Mouse (Mus musculus): ENCODE results near the gene Klra5. TPM values are rescaled to one million over a fixed set of nuclear protein-coding genes. Genes with fewer than 3 reads are reported as not detected.
"Not testable (repeated sequence)": the region's sequence is repeated elsewhere in the genome, so short reads cannot be mapped to it uniquely, and the experiment has no call there.

Gene Klra5
- polyA plus RNA-seq (2012; rRNA removed), result not detected in 2 replicates

- not testable (repeated sequence) for H3K36me3 ChIP-seq (ENCODE audit: control insufficient read depth, insufficient read depth, low read length)
Observed at GRCm38 (mm10) chr6:129917476-129917946, at the start of gene Klra5. Gene Klra5 (minus strand): TSS chr6:129917650.

GRCm38 (mm10) chr6:129916996-129917395 is 454 bp downstream of the Klra5 start:
- H3K4me1 ChIP-seq (ENCODE audit: control insufficient read depth, insufficient read depth, insufficient read length, low read length), result no peaks in the 10 kb centered on the region
- H3K4me3 ChIP-seq (ENCODE audit: low read depth, low read length), result no peak overlapping the region
- H3K27ac ChIP-seq (ENCODE audit: insufficient read depth, low read depth, low read length), result no peak overlapping the region
- no peaks in the 10 kb centered on the region for H3K27me3 ChIP-seq (ENCODE audit: control insufficient read depth, insufficient read depth, low read length)
- 68% methylated on average over 1 of the region's 1 CpGs for WGBS
- TF ChIP-seq POLR2A (IDR thresholded peaks at IDR 0.05; ENCODE audit: low read depth, low read length) (no peak), CTCF (IDR thresholded peaks at IDR 0.05; ENCODE audit: extremely low read depth, insufficient read length, insufficient replicate concordance, low read depth, low read length) (no peak)
- H3K36me3 ChIP-seq (ENCODE audit: control insufficient read depth, insufficient read depth, low read length), result no peaks in the 10 kb centered on the region

More at GRCm38 (mm10) chr6:129917476-129917946, at the start of gene Klra5:
- H3K4me1 ChIP-seq (ENCODE audit: control insufficient read depth, insufficient read depth, insufficient read length, low read length); H3K4me3 ChIP-seq (ENCODE audit: low read depth, low read length); H3K27me3 ChIP-seq (ENCODE audit: control insufficient read depth, insufficient read depth, low read length); H3K27ac ChIP-seq (ENCODE audit: insufficient read depth, low read depth, low read length): not testable (repeated sequence)

GRCm38 (mm10) chr6:129882525-129882924 is 34.9 kb downstream of the Klra5 start:
- Histone ChIP-seq H3K36me3 (ENCODE audit: control insufficient read depth, insufficient read depth, low read length) (no peaks in the 10 kb centered on the region), H3K27ac (ENCODE audit: insufficient read depth, low read depth, low read length) (no peak overlapping the region), H3K4me1 (ENCODE audit: control insufficient read depth, insufficient read depth, insufficient read length, low read length) (no peaks in the 10 kb centered on the region), H3K4me3 (ENCODE audit: low read depth, low read length) (no peak overlapping the region), H3K27me3 (ENCODE audit: control insufficient read depth, insufficient read depth, low read length) (no peaks in the 10 kb centered on the region)
- no peak for TF ChIP-seq CTCF (IDR thresholded peaks at IDR 0.05; ENCODE audit: extremely low read depth, insufficient read length, insufficient replicate concordance, low read depth, low read length)
- TF ChIP-seq POLR2A (IDR thresholded peaks at IDR 0.05; ENCODE audit: low read depth, low read length), result no peak
- WGBS, result 81% methylated on average over 2 of the region's 2 CpGs

- Histone ChIP-seq H3K4me1 (ENCODE audit: control insufficient read depth, insufficient read depth, insufficient read length, low read length) (no peaks in the 10 kb centered on the region), H3K27ac (ENCODE audit: insufficient read depth, low read depth, low read length) (no peak within 1 kb of the TSS), H3K27me3 (ENCODE audit: control insufficient read depth, insufficient read depth, low read length) (no peaks in the 10 kb centered on the region), H3K36me3 (ENCODE audit: control insufficient read depth, insufficient read depth, low read length) (no peaks in the 10 kb centered on the region), H3K4me3 (ENCODE audit: low read depth, low read length) (no peak within 1 kb of the TSS)
- WGBS, result 33% methylated on average over 1 of the region's 1 CpGs
- TF ChIP-seq CTCF (IDR thresholded peaks at IDR 0.05; ENCODE audit: extremely low read depth, insufficient read length, insufficient replicate concordance, low read depth, low read length), result no peak
- no peak for TF ChIP-seq POLR2A (IDR thresholded peaks at IDR 0.05; ENCODE audit: low read depth, low read length)
Observed at GRCm38 (mm10) chr6:129876549-129876948, 40.9 kb downstream of the Klra5 start, which contains the start of gene Klra17. Gene Klra17 (minus strand): TSS chr6:129876672.

GRCm38 (mm10) chr6:129862349-129862748 is 55.1 kb downstream of the Klra5 start, which contains the start of gene Gm17631:
Gene Gm17631 (plus strand): TSS chr6:129862649.
- H3K27ac ChIP-seq (ENCODE audit: insufficient read depth, low read depth, low read length); H3K27me3 ChIP-seq (ENCODE audit: control insufficient read depth, insufficient read depth, low read length); H3K4me1 ChIP-seq (ENCODE audit: control insufficient read depth, insufficient read depth, insufficient read length, low read length); H3K36me3 ChIP-seq (ENCODE audit: control insufficient read depth, insufficient read depth, low read length); H3K4me3 ChIP-seq (ENCODE audit: low read depth, low read length): not testable (repeated sequence)
- no CpG with 5 or more reads among the region's 3 CpGs for WGBS

Other genes starting within 250 kb of the Klra5 start
- not detected in 2 replicates for gene Klrc1, start 238.7 kb downstream of the Klra5 start, polyA plus RNA-seq (2012; rRNA removed)
- gene Klri1, start 200.5 kb downstream of the Klra5 start, polyA plus RNA-seq (2012; rRNA removed), result not detected in 2 replicates
- not detected in 2 replicates for gene Klri2, start 177.2 kb downstream of the Klra5 start, polyA plus RNA-seq (2012; rRNA removed)
- gene Gm156, start 133.4 kb downstream of the Klra5 start, polyA plus RNA-seq (2012; rRNA removed), result not detected in 2 replicates
- gene Gm17631, start 55.0 kb downstream of the Klra5 start, polyA plus RNA-seq (2012; rRNA removed), result not detected in 2 replicates
- 0.10 and 0.15 TPM in 2 replicates for gene Klra17, start 41.0 kb downstream of the Klra5 start, polyA plus RNA-seq (2012; rRNA removed)
- not detected in 2 replicates for gene Klra6, start 109.3 kb upstream of the Klra5 start, polyA plus RNA-seq (2012; rRNA removed)
- gene Klra4, start 149.6 kb upstream of the Klra5 start, polyA plus RNA-seq (2012; rRNA removed), result not detected in 2 replicates
- gene Klra8, start 212.2 kb upstream of the Klra5 start, polyA plus RNA-seq (2012; rRNA removed), result not detected in 2 replicates

Measured in small intestine, adult 2 months (tissue).